Mouse (Mus musculus): ENCODE measurements around the gene Hikeshi.

GRCm38 (mm10) chr7:89891856-89892255 is 49.1 kb downstream of the Hikeshi start:
- TF ChIP-seq SMC3 (IDR thresholded peaks at IDR 0.05; ENCODE audit: low read depth, low read length) (no peak), POLR2A (IDR thresholded peaks at IDR 0.05; ENCODE audit: low read depth, low read length) (no peak)

Measured in CH12.LX (cell line).